Mouse (Mus musculus) heart, adult 2 months (tissue): Measurements from ENCODE around the gene Ubr1.

Experiments used
- CTCF ChIP-seq: fragments of 200-600 bp; IDR thresholded peaks from 2 replicates; pipeline ENCODE4 v1.8.1; 2022; ENCODE audit warnings: antibody characterized with exemption, mild to moderate bottlenecking, moderate library complexity
- POLR2A ChIP-seq: fragments of 200-500 bp; IDR thresholded peaks from 2 replicates; pipeline ENCODE4 v1.6.1; 2011; ENCODE audit warnings: mild to moderate bottlenecking, low read depth, low read length, control low read depth; ENCODE audit not compliant: insufficient read depth

GRCm38 (mm10) chr2:121012676-121013075 lies 42.2 kb upstream of the Ubr1 start:
- TF ChIP-seq CTCF, result no peak
- TF ChIP-seq POLR2A, result no peak
